In genomic region chr10:78105548-78105947, GRCm38 (mm10) we compare ENCODE assay signal across 7 mouse cellular contexts. TPM values are rescaled to one million over a fixed set of nuclear protein-coding genes. Genes with fewer than 3 reads are reported as not detected.
DNase-seq lines count a peak whose midpoint lies in the region; ATAC-seq and TF ChIP-seq lines count a peak whose summit lies in the region.

No protein-coding gene starts in this region.

- no peak overlapping the region for H3K27ac ChIP-seq in CH12.LX (ENCODE audit: insufficient read depth, low read depth)
- peak overlapping the region; percentile 73; the same call in 1 of the 2 replicates for H3K27ac ChIP-seq in stomach, embryonic 15.5 days
- no peak overlapping the region for H3K27ac ChIP-seq in midbrain, embryonic 14.5 days (replicated peaks; ENCODE audit: low read depth, low read length)
- no peak overlapping the region for H3K27ac ChIP-seq in hindbrain, embryonic 10.5 days

- H3K27me3 ChIP-seq in CH12.LX (replicated peaks) = peaks cover 10% of the 10 kb centered on the region
- no peaks in the 10 kb centered on the region for H3K27me3 ChIP-seq in stomach, embryonic 15.5 days (replicated peaks)
- H3K27me3 ChIP-seq in midbrain, embryonic 14.5 days (ENCODE audit: control insufficient read depth, insufficient read depth, low read length) = no peaks in the 10 kb centered on the region
- no peaks in the 10 kb centered on the region for H3K27me3 ChIP-seq in hindbrain, embryonic 10.5 days (ENCODE audit: insufficient read depth, poor library complexity, severe bottlenecking)

- TF ChIP-seq CTCF in CH12.LX (conservative IDR thresholded peaks at IDR 0.05 in 1 of 2, IDR thresholded peaks at IDR 0.05 in 1 of 2; ENCODE audit: low read depth in 2 of 2, low read length in 2 of 2) = no peak

- DNase-seq in A20 (ENCODE audit: low read depth, low spot score) (peak; percentile 66), CH12.LX (ENCODE audit: extremely low read depth) (no peak)
- DNase-seq in frontal cortex, postnatal 36 days (ENCODE audit: low spot score in 2 of 2) = peak; percentile 31 to 42
- DNase-seq in layer of hippocampus, postnatal 36 days = peak; percentile 43 to 53
- DNase-seq in midbrain, embryonic 14.5 days = no peak
- DNase-seq in hindbrain, embryonic 10.5 days (ENCODE audit: low spot score) = no peak

- ATAC-seq in stomach, embryonic 15.5 days (ENCODE audit: insufficient read depth, low FRiP score, low read depth) = no peak
- ATAC-seq in midbrain, embryonic 14.5 days (ENCODE audit: low FRiP score, low TSS enrichment) = no peak

- H3K9me3 ChIP-seq in CH12.LX (replicated peaks; ENCODE audit: low read length) = peaks cover 7% of the 10 kb centered on the region
- H3K9me3 ChIP-seq in stomach, embryonic 15.5 days = no peaks in the 10 kb centered on the region
- H3K9me3 ChIP-seq in midbrain, embryonic 14.5 days (ENCODE audit: control insufficient read depth, low read length) = no peaks in the 10 kb centered on the region
- no peaks in the 10 kb centered on the region for H3K9me3 ChIP-seq in hindbrain, embryonic 10.5 days

- TF ChIP-seq RAD21 in CH12.LX (IDR thresholded peaks at IDR 0.05; ENCODE audit: low read depth, low read length) = no peak

- H3K79me2 ChIP-seq in CH12.LX (replicated peaks; ENCODE audit: control insufficient read depth, extremely low read depth, insufficient read depth, poor library complexity, severe bottlenecking) = no peaks in the 10 kb centered on the region

- no peak for TF ChIP-seq EP300 in CH12.LX (IDR thresholded peaks at IDR 0.05; ENCODE audit: low read length)

- no peak overlapping the region for H3K4me3 ChIP-seq in CH12.LX (replicated peaks in 1 of 3; ENCODE audit: low read depth in 2 of 3, low read length in 2 of 3, poor library complexity in 1 of 3)
- no peak overlapping the region for H3K4me3 ChIP-seq in stomach, embryonic 15.5 days (replicated peaks)
- H3K4me3 ChIP-seq in midbrain, embryonic 14.5 days (replicated peaks; ENCODE audit: low read depth, low read length) = no peak overlapping the region
- no peak overlapping the region for H3K4me3 ChIP-seq in hindbrain, embryonic 10.5 days

- no peaks in the 10 kb centered on the region for H3K36me3 ChIP-seq in CH12.LX (replicated peaks in 1 of 2; ENCODE audit: control insufficient read depth in 1 of 2, insufficient read depth in 1 of 2, low read length in 1 of 2)
- no peaks in the 10 kb centered on the region for H3K36me3 ChIP-seq in stomach, embryonic 15.5 days
- no peaks in the 10 kb centered on the region for H3K36me3 ChIP-seq in midbrain, embryonic 14.5 days (ENCODE audit: control insufficient read depth, insufficient read depth, low read length)
- H3K36me3 ChIP-seq in hindbrain, embryonic 10.5 days = no peaks in the 10 kb centered on the region

- TF ChIP-seq POLR2A in CH12.LX (IDR thresholded peaks at IDR 0.05; ENCODE audit: low read depth, low read length) = no peak

- 78% methylated on average over 12 of the region's 12 CpGs for WGBS in stomach, embryonic 15.5 days
- WGBS in midbrain, embryonic 14.5 days = 86% methylated on average over 12 of the region's 12 CpGs
- 88% methylated on average over 12 of the region's 12 CpGs for WGBS in hindbrain, embryonic 10.5 days

- in situ Hi-C loops in CH12.LX (cut with MboI; ENCODE audit: low pct_ligation_motif_present, low pct_unique_long_range_greater_than_20kb, low sequenced_read_pairs) = no loop called here

- H3K4me1 ChIP-seq in CH12.LX (ENCODE audit: control insufficient read depth in 1 of 2, insufficient read depth in 2 of 2) = peaks cover 5 to 13% of the 10 kb centered on the region in 2 experiments
- H3K4me1 ChIP-seq in stomach, embryonic 15.5 days = peaks cover 4% of the 10 kb centered on the region; the same call in 1 of the 2 replicates
- H3K4me1 ChIP-seq in midbrain, embryonic 14.5 days (ENCODE audit: control insufficient read depth, insufficient read depth, low read length) = no peaks in the 10 kb centered on the region
- peaks cover 12% of the 10 kb centered on the region for H3K4me1 ChIP-seq in hindbrain, embryonic 10.5 days (replicated peaks)

- dilution Hi-C loops in CH12.LX (cut with MboI; ENCODE audit: extremely low pct_ligation_motif_present, extremely low pct_unique_long_range_greater_than_20kb, low sequenced_read_pairs) = no loop called here

- H3K4me2 ChIP-seq in CH12.LX (ENCODE audit: insufficient read depth, low read depth, poor library complexity, severe bottlenecking) = 0 out of 2 replicates have a peak overlapping the region, but pooled peaks have one; percentile 51
- no peak overlapping the region for H3K4me2 ChIP-seq in stomach, embryonic 15.5 days
- no peak overlapping the region for H3K4me2 ChIP-seq in midbrain, embryonic 14.5 days (ENCODE audit: low read length)

- H3K9ac ChIP-seq in CH12.LX (ENCODE audit: insufficient read depth, low read depth) = no peak overlapping the region
- no peak overlapping the region for H3K9ac ChIP-seq in stomach, embryonic 15.5 days
- H3K9ac ChIP-seq in midbrain, embryonic 14.5 days (replicated peaks; ENCODE audit: low read length) = no peak overlapping the region

TF ChIP-seq in CH12.LX, 34 proteins besides CTCF, POLR2A, EP300 and RAD21:
- no peak for TF ChIP-seq MAZ (IDR thresholded peaks at IDR 0.05; ENCODE audit: low read depth, low read length)
- TF ChIP-seq MEF2A (IDR thresholded peaks at IDR 0.05; ENCODE audit: borderline replicate concordance, low read depth, low read length) = peak; percentile 58; the same call in 1 of the 2 replicates
- TF ChIP-seq NRF1 (IDR thresholded peaks at IDR 0.05; ENCODE audit: low read depth, low read length) = peak; percentile 17; the same call in 1 of the 2 replicates
- no peak for TF ChIP-seq NELFE (IDR thresholded peaks at IDR 0.05; ENCODE audit: low read depth, low read length)
- TF ChIP-seq ETS1 (conservative IDR thresholded peaks at IDR 0.05; ENCODE audit: low read depth, low read length) = no peak
- TF ChIP-seq BHLHE40 (IDR thresholded peaks at IDR 0.05; ENCODE audit: low read depth, low read length) = peak; percentile 56

RNA-seq across cellular contexts. Expression of gene Icosl, which starts 36.4 kb away (rescaled TPM):
- total RNA-seq in CH12.LX (2012; rRNA removed) (0.64 and 0.80 TPM in 2 replicates), CH12.LX (2014; rRNA removed) (1.2 and 1.5 TPM in 2 replicates)
- 1.2 and 1.3 TPM in 2 replicates for polyA plus RNA-seq in CH12.LX (2012; ENCODE audit: insufficient read length, low read depth)
- total RNA-seq in layer of hippocampus, postnatal 36 days (2021) = 1 to 10 TPM; 8.0 to 8.4 TPM
- 5.1 and 5.3 TPM in 2 replicates for polyA plus RNA-seq in stomach, embryonic 15.5 days (2015; fragmentation: Nextera tagmentation; extraction: Ambion mirVana)
- 0.50 and 0.71 TPM in 2 replicates for polyA plus RNA-seq in midbrain, embryonic 14.5 days (2014; fragmentation: Nextera tagmentation; extraction: Ambion mirVana)
- 2.2 and 2.9 TPM in 2 replicates for polyA plus RNA-seq in hindbrain, embryonic 10.5 days (2016; fragmentation: Nextera tagmentation; extraction: Ambion mirVana)

Comparison
In these comparisons a context has a peak if more than half of its experiments do, and no peak if none do; other contexts are left out.
1. DNase-seq: peak in A20 (single experiment), frontal cortex, postnatal 36 days (2 of 2) and layer of hippocampus, postnatal 36 days (2 of 2); none in CH12.LX (single experiment), midbrain, embryonic 14.5 days (single experiment) and hindbrain, embryonic 10.5 days (single experiment).